Mouse (Mus musculus) heart, postnatal 0 days (tissue): Measurements from ENCODE around the gene Gm45713. TPM values are rescaled to one million over a fixed set of nuclear protein-coding genes. Genes with fewer than 3 reads are reported as not detected.
"Not testable (repeated sequence)": the region's sequence is repeated elsewhere in the genome, so short reads cannot be mapped to it uniquely, and the experiment has no call there.

Experiments used
- ATAC-seq: fragments of 200-750 bp; cut with Nextera tagmentation; 2 replicates; pipeline ENCODE4 v1.8.0; 2017; ENCODE audit warnings: low read depth, moderate number of reproducible peaks, moderate library complexity; ENCODE audit not compliant: insufficient read depth
- DNase-seq: peaks from one replicate; pipeline ENCODE4 v3.0.0-alpha.2; 2016; ENCODE audit warnings: low spot score
- H3K27ac ChIP-seq: fragments of 300-500 bp; sonication (generic); 2 replicates; pipeline ENCODE4 v1.5.1; 2014; ENCODE audit warnings: low read depth, mild to moderate bottlenecking
- H3K27me3 ChIP-seq: fragments of 300-500 bp; sonication (generic); 2 replicates; pipeline ENCODE4 v1.6.1; 2014; ENCODE audit warnings: low read length, mixed read lengths; ENCODE audit not compliant: control insufficient read depth, insufficient read depth
- H3K36me3 ChIP-seq: fragments of 300-500 bp; sonication (generic); replicated peaks from 2 replicates; pipeline ENCODE4 v1.6.1; 2014; ENCODE audit warnings: low read length, mixed read lengths; ENCODE audit not compliant: control insufficient read depth, insufficient read depth
- H3K4me1 ChIP-seq: fragments of 300-500 bp; sonication (generic); 2 replicates; pipeline ENCODE4 v1.6.1; 2014; ENCODE audit warnings: antibody characterized with exemption; ENCODE audit not compliant: control insufficient read depth, insufficient read depth
- H3K4me2 ChIP-seq: fragments of 300-500 bp; sonication (generic); 2 replicates; pipeline ENCODE4 v1.6.1; 2014; ENCODE audit warnings: low read depth, mild to moderate bottlenecking, low read length, moderate library complexity
- H3K4me3 ChIP-seq: fragments of 300-500 bp; sonication (generic); 2 replicates; pipeline ENCODE4 v1.5.1; 2014; ENCODE audit warnings: low read depth, low read length
- H3K9ac ChIP-seq: fragments of 300-500 bp; sonication (generic); replicated peaks from 2 replicates; pipeline ENCODE4 v1.6.1; 2014; ENCODE audit warnings: low read depth, low read length, mixed read lengths
- H3K9me3 ChIP-seq: fragments of 300-500 bp; sonication (generic); replicated peaks from 2 replicates; pipeline ENCODE4 v1.6.1; 2016; ENCODE audit warnings: low read length; ENCODE audit not compliant: control insufficient read depth
- CTCF ChIP-seq: IDR thresholded peaks from 2 replicates; pipeline ENCODE4 v1.5.1; 2016; ENCODE audit warnings: antibody characterized with exemption, control low read depth, low read depth
- EP300 ChIP-seq: IDR thresholded peaks from 2 replicates; pipeline ENCODE4 v1.6.1; 2016; ENCODE audit warnings: antibody characterized with exemption, low read depth
- WGBS: fragments of 180-500 bp; shearing (Covaris S2); extraction: QIAGEN DNeasy Blood & Tissue Kit; methylation state at CpG from one replicate; pipeline ENCODE4 v1.1.7; 2014; 5-methylcytosine and 5-hydroxymethylcytosine counted together
- polyA plus RNA-seq: library from polyadenylated mRNA; unstranded; fragments of >200 nt; fragmentation: Nextera tagmentation; extraction: Ambion mirVana; gene quantifications from 2 replicates; pipeline ENCODE4 v1.2.1, GENCODE M21; 2015
- total RNA-seq: library from RNA; depleted of rRNA; stranded (reverse); fragments of >200 nt; gene quantifications from 2 replicates; pipeline ENCODE4 v1.2.3, GENCODE M21; 2014; ENCODE audit warnings: low replicate concordance

Gm45713 gene
- total and polyA plus RNA-seq, 2 experiments from 2014 or later, result 0.19 to 0.78 TPM

DNA sequence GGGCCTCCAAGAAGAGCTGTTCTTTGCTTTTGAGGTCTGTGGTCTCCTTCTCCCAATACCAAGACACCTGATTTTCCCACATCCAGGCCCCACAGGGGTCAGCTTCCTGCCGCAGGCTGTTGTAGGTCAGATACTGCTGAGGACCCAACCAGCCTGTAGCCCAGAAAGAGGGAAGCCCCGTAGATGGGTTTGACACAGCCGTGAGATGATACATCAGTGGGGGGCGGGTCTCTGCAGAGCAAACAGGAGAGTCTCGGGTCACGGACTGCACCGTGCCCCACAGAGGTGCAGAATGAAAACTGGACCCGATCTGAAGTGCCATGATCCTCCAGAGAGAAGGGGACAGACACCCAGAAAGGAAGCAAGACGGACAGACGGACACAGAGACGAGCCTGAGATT lies 33.6 kb downstream of the Gm45713 start:
- Histone ChIP-seq H3K27me3 (no peaks in the 10 kb centered on the region), H3K4me2 (peak overlapping the region; percentile 62), H3K36me3 (peaks cover 8% of the 10 kb centered on the region; the same call in 1 of the 2 replicates), H3K27ac (no peak overlapping the region), H3K4me3 (peak overlapping the region; percentile 46), H3K4me1 (peaks cover 17% of the 10 kb centered on the region), H3K9ac (peak overlapping the region; percentile 68), H3K9me3 (no peaks in the 10 kb centered on the region)
- 77% methylated on average over 11 of the region's 11 CpGs for WGBS
- TF ChIP-seq CTCF (no peak), EP300 (no peak)
- no peak for ATAC-seq
- DNase-seq, result no peak

DNA sequence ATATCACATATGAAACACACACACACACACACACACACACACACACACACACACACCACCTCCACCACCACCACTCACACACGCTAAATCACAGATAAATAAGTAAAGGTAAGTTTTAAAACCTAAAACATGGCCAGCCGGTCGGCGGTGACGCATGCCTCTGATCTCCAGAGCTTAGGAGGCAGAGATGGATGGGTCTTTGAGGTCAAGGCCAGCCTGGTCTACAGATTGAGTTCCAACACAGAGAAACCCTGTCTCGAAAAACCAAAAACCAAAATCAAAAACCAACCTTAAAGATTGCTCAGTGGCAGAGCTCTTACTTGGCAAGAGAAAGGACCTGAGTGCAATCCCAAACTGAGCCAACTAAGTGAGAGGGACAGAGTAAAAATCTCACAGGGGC lies 36.0 kb downstream of the Gm45713 start:
- no peaks in the 10 kb centered on the region for H3K27me3 ChIP-seq
- H3K4me2 ChIP-seq, result no peak overlapping the region
- WGBS, result 88% methylated on average over 6 of the region's 6 CpGs
- TF ChIP-seq CTCF, result no peak
- no peak for TF ChIP-seq EP300
- no peak overlapping the region for H3K9ac ChIP-seq
- peaks cover 12% of the 10 kb centered on the region; the same call in 1 of the 2 replicates for H3K36me3 ChIP-seq
- DNase-seq (no peak), ATAC-seq (no peak)
- H3K4me1 ChIP-seq, result peaks cover 17% of the 10 kb centered on the region
- H3K9me3 ChIP-seq, result no peaks in the 10 kb centered on the region
- H3K4me3 ChIP-seq, result no peak overlapping the region
- no peak overlapping the region for H3K27ac ChIP-seq

DNA sequence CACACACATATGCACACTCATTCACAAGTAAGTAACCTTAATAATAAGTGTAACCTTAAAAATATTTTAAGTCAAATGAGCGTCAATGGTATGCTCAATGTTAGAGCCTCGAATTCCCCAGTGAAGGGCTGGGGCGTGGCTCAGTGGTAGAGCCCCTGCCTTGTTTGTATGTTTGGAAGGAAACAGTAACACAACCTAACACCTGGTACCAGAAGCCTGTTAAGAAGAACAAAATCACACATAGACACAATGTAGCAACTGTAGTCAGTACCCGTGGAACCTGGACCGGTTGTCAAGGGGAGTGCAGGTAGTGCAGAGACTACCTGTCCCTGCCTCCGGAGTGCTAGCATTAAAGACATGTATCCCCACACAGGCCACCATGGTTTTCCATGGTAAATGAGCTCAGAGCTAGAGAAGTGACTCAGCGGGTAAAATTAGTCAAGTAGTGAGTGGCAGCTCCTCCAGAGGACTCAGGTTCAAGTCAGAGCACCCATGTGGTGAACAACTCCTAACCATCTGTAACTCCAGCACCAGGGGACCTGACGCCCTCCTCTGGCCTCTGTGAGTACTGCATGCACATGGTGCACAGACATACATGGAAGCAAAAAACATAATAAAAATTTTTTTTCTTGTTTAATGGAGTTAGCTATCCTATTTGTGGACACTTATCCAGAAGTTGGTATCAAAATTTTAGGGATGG lies 37.3 kb downstream of the Gm45713 start:
- H3K4me2 ChIP-seq, result no peak overlapping the region
- no peak for TF ChIP-seq EP300
- TF ChIP-seq CTCF, result 0 out of 2 replicates have a peak, but pooled peaks have one; percentile 12
- H3K4me3 ChIP-seq, result no peak overlapping the region
- H3K9me3 ChIP-seq, result no peaks in the 10 kb centered on the region
- H3K36me3 ChIP-seq, result peaks cover 12% of the 10 kb centered on the region; the same call in 1 of the 2 replicates
- DNase-seq (no peak), ATAC-seq (no peak)
- peaks cover 12% of the 10 kb centered on the region; the same call in 1 of the 2 replicates for H3K4me1 ChIP-seq
- no peak overlapping the region for H3K9ac ChIP-seq
- 82% methylated on average over 8 of the region's 8 CpGs for WGBS
- no peak overlapping the region for H3K27ac ChIP-seq
- no peaks in the 10 kb centered on the region for H3K27me3 ChIP-seq

DNA sequence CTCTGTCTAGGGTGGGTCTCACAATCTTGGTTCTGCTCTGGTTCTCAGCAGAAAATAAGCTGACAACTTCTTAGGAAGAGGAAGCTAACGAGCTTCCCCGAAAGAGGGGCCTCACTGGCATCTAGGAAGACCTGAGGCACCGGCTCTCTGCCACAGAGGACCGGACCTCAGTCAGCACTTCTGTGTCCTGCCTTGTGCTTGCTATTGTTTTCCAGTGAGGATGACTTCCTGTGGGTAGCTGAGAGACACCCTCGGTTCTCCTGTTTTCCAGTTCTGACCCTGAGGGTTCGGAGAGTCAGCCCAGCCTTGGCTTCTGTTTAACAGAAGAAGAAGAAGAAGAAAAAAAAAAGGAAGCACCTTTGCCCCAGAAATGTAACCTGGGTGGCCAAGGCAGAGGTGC lies 38.6 kb downstream of the Gm45713 start:
- no peak for ATAC-seq
- Histone ChIP-seq H3K9ac (no peak overlapping the region), H3K4me1 (peaks cover 2% of the 10 kb centered on the region; the same call in 1 of the 2 replicates), H3K4me3 (no peak overlapping the region), H3K9me3 (no peaks in the 10 kb centered on the region), H3K4me2 (no peak overlapping the region), H3K27ac (peak overlapping the region; percentile 4; the same call in 1 of the 2 replicates), H3K27me3 (no peaks in the 10 kb centered on the region), H3K36me3 (peaks cover 12% of the 10 kb centered on the region; the same call in 1 of the 2 replicates)
- WGBS, result 48% methylated on average over 6 of the region's 6 CpGs
- TF ChIP-seq EP300 (no peak), CTCF (no peak)
- no peak for DNase-seq

DNA sequence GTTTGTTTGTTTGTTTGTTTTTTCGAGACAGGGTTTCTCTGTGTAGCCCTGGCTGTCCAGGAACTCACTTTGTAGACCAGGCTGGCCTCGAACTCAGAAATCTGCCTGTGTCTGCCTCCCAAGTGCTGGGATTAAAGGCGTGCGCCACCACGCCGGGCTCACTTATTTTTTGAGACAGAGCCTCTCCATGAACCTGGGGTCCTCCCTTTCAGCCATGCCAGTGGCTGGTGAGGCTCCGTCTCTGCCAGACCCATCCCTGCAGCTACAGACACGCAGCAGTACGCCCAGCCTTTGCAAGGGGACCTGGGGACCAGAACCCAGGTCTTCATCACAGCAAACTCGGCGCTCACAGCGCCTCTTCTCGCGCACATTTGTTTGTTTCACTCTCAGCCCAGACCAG lies 40.1 kb downstream of the Gm45713 start:
- not testable (repeated sequence) for H3K9me3 ChIP-seq, DNase-seq, H3K27me3 ChIP-seq, H3K27ac ChIP-seq, H3K4me3 ChIP-seq, H3K9ac ChIP-seq, H3K4me2 ChIP-seq, H3K4me1 ChIP-seq, ATAC-seq
- H3K36me3 ChIP-seq, result peaks cover 12% of the 10 kb centered on the region; the same call in 1 of the 2 replicates
- 93% methylated on average over 14 of the region's 14 CpGs for WGBS

DNA sequence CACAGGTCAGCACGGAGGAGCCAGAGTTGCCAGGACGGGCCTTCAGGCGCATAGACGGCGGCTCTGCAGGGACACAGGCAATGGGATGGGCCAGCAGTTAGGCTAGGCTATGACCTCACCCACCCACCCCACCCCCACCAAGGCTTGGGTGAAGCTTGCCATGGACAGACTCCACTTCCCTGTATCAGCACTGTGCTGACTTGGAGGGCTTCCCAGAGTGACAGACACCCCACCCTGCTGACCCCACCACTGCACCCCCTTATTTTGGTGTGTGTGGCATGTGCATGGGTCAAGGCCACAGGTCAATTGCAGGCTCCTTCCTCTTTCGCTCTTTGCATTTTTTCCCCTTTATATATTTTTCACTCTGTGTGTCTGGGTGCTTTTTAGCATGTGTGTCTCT lies 40.7 kb downstream of the Gm45713 start:
- H3K27me3 ChIP-seq, result no peaks in the 10 kb centered on the region
- 65% methylated on average over 6 of the region's 6 CpGs for WGBS
- H3K4me2 ChIP-seq, result no peak overlapping the region
- H3K27ac ChIP-seq, result no peak overlapping the region
- no peak overlapping the region for H3K9ac ChIP-seq
- H3K4me1 ChIP-seq, result no peaks in the 10 kb centered on the region; the same call in 1 of the 2 replicates
- no peaks in the 10 kb centered on the region for H3K9me3 ChIP-seq
- TF ChIP-seq CTCF (no peak), EP300 (no peak)
- H3K4me3 ChIP-seq, result no peak overlapping the region
- peaks cover 12% of the 10 kb centered on the region; the same call in 1 of the 2 replicates for H3K36me3 ChIP-seq
- ATAC-seq, result no peak
- DNase-seq, result no peak
